Mouse (Mus musculus): ENCODE measurements at regions not wholly inside any gene's neighbourhood (a gene's known extent, or its start where the extent isn't known, plus 50 kb on each side); places are given as distances from the start of the nearest gene placed in this dataset.

DNA sequence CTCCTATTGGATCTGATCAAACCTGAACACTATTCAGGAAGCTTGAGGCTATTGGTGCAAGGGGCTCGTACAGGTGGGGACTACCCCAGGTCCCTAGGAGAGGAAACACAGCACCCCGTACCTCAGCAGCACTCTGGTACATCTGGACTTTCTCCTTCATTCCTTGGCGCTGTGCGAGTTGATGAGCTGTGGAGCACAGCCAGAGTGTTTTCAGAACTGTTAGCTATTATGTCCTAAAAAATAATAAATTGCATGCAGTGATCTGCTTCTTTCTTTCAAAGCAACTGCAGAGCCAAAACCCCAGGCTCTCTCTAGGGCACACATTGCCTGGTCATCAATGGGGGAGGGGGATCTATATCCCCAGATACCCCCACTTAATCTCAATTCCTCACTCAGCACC, 122.6 kb downstream of the Gm12728 start:
- DNase-seq (ENCODE audit: low spot score in 2 of 2) = no peak

DNA sequence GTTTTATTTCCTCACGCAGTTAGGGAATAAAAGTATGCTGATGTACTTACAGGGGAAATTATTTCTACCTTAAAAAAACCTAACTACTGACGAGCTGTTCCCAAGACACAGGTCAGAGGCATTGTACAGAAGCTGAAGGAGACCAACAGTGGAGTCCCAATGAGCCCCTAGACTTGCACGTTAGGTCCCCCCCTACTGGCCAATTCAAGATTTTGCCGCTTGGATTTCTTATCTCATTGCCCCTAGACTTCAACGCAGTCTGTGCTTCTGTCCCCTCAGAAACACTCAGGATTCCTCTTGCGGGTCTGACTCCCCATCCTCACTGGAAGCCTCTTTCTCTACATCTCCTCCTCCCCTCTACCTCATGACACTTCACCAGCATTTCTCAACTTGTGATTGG, 125.3 kb downstream of the Gm12728 start:
- DNase-seq (ENCODE audit: low spot score in 2 of 2) = peak in 1 of 2 experiments; percentile 11

DNA sequence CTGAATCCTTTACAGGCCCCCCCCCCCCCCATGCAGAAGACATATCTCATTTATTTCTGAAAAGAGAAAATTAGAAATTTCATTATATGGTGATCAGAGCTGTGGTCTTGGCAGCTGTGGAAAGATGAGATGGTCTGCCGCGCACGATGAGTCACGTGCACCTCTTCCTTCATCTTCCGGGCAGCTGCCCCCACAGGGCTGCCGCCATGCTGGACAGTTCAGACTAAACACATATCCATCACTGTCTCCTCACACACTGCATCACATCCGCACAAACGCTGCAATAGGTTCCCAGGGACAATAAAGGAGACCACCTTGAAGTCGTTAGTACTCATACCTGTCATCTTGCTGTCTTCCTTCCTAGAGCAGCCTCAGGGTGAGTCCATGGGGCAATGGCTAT, 126.6 kb downstream of the Gm12728 start:
- DNase-seq (ENCODE audit: low spot score in 2 of 2) = no peak

DNA sequence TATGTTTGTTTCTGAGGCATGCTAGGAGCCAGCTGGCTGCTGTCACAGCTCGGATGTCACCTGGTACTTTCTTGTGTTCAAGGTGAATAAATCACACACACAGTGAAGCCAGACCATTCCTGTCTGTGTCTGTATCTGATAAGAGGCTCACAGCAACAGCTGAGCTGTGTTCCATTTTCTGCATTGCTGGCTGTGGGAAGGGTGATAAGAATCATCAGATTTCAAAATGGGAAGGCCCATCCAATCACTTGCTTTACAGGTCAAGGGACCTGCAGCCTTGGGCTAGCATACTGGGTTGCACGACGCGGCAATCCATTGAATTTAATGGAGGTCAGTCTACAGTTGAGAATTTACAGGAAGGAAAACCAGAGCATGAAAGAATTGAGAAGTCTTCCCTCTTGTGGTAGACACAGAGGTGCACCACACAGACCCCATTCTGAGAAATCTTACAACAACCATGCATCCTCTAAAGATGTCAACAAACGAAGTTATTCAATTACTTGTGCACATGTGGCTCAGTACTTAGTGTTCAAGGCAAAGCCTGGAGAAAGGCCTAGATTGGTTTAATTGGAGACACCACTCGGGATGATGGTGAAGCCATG, 135.2 kb downstream of the Gm12728 start:
- no peak for DNase-seq (ENCODE audit: low spot score in 2 of 2)

DNA sequence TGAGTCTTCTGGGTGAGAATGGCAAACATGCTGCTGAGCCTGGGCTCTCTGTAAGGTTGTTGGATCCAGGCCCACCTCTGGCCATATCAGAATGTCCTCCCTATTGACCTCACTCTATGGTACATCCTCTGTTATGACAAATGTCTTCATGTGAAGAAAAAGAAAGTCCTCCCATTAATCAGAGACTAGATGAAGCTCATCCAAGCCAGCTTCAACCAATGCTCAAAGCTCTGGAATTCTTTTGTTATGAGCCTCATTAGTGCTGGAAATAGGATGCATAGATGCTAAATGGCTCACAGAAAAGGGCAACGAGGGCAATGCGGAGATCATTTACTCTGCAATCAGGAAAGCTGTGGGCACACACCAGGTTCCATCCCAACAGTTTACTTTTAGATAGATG, 135.8 kb downstream of the Gm12728 start:
- no peak for DNase-seq (ENCODE audit: low spot score in 2 of 2)

DNA sequence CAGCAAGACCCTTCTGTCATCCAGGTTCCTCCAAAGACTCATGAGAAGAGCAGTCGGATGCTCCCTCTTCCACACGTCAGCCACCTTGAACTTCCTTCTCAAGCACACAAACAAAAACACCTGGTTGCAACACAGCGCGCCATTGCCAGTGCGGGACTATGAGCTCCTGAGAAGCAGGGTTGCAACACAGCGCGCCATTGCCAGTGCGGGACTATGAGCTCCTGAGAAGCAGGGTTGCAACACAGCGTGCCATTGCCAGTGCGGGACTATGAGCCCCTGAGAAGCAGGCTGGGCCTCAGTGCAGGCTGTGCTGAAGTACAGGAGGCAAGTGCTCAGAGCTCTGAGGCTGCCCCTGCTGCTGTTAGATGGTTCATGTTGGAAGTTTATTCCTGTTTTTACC, 140.0 kb downstream of the Gm12728 start:
- no peak for DNase-seq (ENCODE audit: low spot score in 2 of 2)

DNA sequence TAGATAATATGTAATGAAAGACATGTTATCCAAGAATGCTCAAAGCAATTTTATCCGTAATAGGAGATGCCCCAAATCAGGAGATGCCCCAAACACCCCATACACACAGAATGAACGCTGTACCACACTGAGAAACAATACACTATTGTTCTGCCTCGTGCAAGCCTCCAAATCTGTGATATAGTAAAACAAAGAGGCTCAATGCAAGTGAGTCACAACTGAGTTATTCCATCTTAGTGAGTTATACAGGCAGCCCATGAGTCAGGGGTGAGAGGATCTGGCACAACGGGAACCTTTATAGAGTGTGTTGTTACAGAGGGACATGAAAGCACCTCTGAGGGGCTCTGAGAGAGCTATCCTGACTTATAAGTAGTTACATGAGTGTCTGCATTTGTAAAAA, 145.3 kb downstream of the Gm12728 start:
- DNase-seq (ENCODE audit: low spot score in 2 of 2) = no peak

DNA sequence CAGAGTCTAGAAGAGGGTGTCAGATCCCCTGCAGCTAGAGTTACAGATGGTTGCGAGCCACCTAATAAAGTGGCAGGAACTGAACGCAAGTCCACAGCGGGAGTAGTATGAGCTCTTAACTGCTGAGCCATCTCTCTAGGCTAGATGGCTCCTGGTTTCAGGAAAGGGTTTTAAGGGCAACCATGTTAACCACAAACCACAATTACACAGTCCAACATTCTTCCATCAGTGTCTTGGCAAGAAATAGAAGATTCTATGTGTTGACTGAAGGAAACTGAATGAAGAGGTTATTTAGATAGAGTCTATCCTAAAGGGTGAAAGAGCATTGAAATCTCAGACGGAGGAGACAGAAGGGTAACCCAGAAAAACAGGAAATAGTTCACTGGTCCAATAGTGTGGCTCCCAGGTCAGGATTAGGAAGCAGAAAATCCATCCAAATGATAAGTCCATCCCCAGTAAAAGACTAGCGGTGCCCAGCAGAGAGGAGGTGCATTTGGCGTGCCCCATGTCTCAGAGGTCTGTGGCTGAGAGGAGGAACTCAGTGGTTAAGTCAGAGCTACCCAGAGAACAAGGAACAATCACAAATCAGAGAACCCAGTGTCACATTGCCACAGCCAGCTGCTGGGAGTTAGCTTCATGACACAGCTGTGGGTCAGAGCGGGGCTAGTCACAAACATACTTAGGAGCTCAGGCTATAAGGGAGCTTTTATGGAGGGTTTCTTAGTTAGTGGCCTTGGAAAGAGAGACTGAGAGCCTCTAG, 147.3 kb downstream of the Gm12728 start:
- DNase-seq (ENCODE audit: low spot score in 2 of 2) = no peak

DNA sequence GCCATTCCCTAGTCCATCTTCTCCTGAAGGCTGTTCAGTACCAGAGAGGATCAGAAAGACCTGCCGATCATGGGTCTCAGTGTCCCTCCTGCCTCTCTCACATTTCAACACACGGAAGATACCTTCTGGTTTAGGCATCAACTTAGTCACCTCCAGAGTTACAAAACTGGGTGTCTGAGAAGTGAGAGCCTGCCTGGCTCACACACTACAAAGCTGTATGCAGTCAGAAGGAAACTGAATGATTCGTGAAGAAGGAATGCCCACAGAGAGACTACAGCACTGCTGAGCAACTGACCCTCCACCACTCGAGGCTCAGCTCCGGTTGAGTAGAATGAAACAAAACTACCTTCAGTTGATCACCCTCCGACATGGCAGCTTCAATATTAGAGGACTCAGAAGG, 147.9 kb downstream of the Gm12728 start:
- DNase-seq (ENCODE audit: low spot score in 2 of 2) = no peak

DNA sequence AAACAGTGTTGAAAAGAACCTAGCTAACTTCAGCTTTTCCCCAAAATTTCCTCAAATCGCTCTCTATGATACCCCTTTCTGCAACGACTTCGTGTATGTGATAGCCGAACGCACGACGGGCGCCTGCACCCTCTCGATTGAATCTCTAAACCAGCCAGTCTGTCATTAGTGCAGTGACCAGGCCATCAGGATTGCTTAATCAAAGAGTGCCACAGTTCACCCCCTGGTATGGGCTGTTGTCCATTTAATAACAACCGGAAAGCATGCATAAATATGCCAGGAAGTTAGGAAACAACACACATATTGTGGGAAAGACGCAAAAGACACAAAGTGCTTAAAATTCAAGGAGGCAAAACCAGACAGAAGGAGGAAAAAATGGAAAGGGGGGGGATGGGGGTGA, 149.2 kb downstream of the Gm12728 start:
- DNase-seq (ENCODE audit: low spot score in 2 of 2) = no peak

DNA sequence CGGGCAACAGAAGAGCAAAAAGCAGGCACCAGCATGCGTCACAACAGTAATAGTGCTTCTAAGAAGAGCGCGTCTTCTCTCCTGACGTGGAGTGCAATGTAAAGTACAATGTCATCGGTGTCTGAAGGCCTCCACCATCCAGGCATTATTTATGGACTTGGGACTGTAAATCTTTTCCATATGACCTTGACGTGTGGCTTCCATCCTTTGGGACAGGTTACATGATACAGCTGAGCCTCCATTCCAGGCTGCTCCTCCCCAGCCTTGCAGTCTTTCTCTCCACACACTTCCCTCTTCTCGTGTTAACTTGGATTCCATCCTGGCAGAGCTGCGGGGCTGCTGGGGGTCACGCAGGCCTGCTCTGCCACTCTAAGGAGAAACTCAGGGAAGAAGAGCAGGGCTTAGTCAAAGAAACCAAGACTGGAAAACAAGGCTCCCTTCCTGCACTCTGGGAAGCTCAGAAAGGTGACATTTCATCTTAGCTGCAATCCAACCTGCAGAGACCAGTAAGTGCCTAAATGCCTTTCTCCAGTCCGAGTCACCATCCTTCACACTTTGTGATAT, 150.0 kb downstream of the Gm12728 start:
- no peak for DNase-seq (ENCODE audit: low spot score in 2 of 2)

DNA sequence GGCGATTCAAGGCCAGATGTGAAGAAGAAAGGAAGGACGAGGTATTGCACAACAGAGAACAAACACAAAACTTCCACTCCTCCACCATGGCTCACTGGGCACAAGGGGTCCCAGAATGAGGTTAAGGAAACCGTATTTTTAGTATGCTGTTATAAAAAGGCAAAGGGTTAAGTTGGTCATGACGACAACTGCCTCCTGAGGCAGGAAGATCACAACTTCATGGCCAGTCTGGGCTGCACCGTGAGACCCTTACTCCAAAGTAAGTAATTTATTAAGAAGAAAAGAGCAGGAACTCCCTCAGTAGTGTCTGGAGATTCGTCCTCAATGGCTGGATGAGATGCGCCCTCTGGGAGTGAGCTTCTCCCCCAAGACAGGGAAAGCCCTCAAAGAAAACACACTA, 151.2 kb downstream of the Gm12728 start:
- no peak for DNase-seq (ENCODE audit: low spot score in 2 of 2)

DNA sequence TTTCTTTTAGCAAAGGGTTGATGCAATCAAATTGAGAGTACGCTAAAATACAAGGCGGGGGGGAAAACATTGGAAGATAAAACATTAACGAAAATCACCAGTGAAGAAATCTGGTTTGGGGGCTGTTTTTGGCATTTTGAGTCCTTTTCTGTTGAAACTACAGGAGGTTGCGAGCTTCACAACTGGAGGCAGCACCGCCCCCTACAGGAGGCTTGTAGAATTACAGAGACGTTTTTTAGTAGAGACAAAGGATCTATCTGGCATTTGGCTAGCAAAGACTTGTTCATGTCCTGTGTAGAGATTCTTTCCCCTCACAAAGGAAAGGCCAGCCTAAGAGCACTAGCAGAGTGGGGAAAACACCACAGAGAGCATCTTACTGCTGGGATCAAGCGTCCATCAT, 152.1 kb downstream of the Gm12728 start:
- peak in 1 of 2 experiments; percentile 20 for DNase-seq (ENCODE audit: low spot score in 2 of 2)

DNA sequence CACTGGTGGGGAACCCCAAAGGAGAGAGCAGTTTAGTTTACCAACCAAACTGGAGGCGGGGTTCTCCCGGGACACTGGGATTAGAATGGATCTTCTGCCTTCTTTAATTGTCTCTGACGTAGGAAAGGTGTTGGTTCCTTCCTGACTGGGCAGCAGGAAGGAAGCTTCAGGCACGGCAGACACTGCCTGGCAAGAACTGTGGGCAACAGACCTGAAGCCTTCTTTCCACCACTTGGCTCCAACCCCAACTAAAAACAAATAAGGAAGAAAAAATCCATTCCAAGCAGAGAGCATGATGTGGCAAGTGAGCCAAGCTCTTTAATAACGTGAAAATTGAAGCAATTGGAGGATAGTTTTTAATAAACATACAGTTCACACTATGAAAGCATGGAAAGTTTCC, 155.3 kb downstream of the Gm12728 start:
- DNase-seq (ENCODE audit: low spot score in 2 of 2) = no peak

DNA sequence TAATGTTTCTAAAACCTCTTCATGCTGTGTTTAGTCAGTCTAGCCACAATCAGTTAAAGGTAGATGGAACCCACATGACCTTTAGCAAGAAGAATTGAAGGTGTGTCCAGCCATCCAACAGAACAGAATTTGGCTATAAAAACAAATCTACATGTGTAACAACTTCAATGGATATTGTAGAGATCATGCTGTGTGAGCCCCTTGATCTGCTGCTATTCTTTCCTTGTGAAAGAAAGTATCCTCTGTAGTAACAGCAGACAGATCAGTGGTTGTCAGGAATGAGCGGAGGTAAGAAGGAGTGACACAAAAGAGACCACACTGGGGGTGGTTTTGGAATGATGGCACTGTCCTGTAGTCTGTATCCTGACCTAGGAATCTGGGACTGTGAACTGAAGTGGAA, 156.3 kb downstream of the Gm12728 start:
- DNase-seq (ENCODE audit: low spot score in 2 of 2) = no peak

DNA sequence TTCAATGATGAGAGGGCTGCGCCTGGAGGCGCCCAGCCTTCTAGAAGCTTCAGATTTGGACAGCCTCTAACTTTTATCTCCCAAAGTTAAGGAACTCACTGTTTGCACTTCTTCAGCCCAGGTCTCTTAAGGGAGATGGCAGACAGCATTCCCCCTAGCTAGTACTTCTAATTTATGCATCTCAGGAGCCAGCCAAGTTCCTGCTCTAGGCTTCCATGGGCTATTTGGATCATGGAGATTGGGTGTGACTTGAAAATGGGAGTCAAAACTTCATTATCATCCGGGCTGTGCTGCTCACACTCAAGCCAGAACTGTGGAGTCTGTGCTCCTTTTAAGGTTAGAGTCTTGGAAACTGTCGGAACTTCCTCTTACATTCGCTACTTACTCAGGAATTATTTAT, 158.7 kb downstream of the Gm12728 start:
- DNase-seq (ENCODE audit: low spot score in 2 of 2) = no peak

DNA sequence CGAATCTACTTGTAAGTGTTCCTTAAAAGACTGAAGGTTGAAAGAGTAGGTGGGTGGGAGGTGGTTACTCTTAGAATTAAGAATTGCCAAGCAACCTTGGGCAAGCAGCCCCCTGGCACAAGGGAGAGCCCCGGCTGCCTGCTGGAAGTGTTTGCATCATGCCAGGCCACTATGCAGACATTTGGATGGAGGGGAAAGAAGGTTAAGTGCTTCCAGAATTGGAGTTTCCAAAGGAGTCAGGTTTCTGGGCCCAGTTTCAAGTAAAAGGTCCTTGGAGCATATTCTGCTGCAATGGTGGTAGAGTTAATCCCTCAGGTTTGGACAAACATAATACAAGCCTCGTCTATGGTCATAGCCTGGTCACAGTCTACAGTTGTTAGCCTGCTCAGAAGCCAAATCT, 162.7 kb downstream of the Gm12728 start:
- DNase-seq (ENCODE audit: low spot score in 2 of 2) = no peak

DNA sequence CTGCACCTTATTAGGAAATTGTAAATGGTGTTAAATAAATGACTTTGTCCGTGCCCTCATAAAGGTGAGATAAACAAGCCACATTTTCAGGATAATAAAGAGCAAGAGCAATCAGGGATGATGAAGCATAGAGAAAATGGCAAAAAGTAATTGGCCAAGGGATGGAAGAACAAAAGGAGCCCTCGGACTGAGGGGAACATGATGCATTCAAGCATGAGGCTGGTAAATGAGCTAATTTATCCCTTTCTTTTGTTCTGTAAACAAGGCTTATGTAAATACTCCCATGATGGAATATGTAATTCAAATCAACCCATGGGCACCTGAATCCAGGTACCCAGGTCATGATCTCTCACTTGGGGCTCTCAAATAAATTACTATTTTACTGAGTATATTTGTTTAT, 166.8 kb downstream of the Gm12728 start:
- no peak for DNase-seq (ENCODE audit: low spot score in 2 of 2)

DNA sequence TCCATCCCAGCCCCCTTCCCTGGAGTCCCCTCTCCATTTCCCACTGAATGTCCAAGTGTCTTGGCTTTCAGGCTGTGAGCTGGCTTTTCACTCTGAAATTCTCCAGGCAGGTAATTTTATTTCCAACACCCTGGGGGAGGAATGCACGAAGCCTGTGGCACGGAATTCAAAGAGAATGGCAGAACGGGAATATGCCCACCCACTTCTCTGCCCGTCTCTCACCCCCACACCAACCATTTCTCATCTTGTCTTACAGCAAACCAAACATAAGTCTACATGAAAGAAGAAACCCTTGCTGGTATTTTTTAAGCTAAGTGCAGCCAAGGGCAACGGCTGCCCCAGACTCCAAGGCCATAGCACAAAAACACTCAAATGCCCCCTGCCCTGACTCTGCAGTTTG, 168.7 kb downstream of the Gm12728 start:
- no peak for DNase-seq (ENCODE audit: low spot score in 2 of 2)

DNA sequence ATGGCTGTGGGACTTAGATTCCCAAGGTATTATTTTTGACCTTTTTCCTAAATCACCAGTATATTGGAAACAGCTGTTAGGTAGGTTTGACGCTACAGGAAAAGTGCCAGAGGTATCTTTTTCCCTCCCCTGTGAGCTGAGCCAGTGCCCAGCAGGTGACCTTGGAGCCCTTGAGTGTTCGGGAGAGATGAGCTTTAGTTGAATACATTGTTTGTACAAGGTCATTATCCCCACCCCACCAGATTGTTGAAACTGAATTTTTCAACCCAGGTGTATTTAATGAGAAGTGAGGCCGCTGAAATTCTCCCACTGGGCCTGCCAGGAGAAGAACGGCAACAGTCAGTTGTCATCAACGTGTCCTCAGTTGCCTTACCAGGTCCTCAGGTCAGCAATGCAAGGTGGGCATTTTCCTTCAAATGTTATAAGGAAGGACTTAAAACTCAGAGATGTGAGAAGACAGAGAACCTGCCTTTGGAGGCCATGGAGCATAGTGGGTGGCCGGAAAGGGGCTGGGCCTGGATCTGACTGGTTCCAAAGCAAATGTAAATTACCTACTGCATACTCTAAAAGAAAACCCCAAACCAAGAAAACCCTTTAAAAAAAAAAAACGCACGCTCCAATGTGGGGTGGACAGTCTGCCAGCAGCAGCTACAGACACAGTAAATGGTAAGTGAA, 172.2 kb downstream of the Gm12728 start:
- DNase-seq (ENCODE audit: low spot score in 2 of 2) = no peak

DNA sequence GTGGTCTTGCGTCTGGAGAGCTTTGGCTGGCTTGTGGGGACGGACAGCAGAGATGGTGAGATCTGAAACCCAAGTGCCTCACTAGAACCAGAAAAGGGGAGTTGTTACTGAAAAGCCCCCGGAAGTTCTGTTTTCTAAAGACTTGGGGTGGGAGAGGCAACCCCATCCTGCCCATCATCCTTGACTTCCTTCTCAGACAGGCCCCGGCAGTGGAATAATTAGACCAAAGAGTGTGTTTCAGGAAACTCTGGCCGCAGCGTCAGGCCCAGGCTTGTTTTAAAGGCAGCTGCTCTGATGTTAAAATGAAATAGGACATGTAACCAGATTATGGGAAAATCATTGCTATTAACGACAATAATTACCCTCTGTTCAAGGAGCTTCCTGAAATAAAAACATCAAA, 172.9 kb downstream of the Gm12728 start:
- DNase-seq (ENCODE audit: low spot score in 2 of 2) = no peak

DNA sequence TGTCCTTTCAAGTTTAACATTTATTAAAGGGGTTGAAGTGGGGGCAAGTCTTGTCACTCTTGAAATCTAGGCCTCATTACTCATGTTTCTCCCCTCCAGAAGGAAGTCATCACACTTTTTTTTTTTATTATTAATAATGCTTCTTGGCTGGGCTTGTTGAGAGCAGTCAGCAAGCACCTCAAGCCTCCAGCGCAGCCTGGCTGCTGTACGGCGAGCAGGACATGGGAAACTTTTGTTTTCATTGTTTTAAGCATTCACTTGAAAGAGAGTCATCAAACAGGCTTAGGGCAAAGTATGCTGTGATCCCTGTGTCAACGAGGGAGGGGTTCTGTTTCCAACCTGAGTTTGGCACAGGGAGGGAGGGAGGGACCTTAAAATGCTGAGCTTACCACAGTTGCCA, 178.7 kb downstream of the Gm12728 start:
- no peak for DNase-seq (ENCODE audit: low spot score in 2 of 2)

DNA sequence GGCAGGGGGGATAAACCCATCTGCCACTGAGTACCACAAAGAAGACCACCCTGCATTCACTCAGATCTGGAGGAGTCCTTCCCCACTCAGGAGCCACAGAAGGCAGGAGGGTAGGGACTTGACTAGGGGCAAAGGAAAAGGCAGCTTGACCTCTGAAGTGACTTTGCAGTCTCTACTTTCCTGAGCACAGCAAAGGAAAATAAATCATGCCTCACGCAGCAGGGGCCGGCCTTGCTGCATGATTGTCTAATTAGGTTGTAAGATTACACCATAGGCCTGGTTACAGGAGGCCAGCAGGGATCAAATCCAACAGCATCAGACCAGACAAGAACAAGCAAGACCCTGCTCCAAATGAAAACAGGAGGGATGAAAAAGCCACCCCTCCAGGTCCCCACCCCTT, 180.0 kb downstream of the Gm12728 start:
- DNase-seq (ENCODE audit: low spot score in 2 of 2) = no peak

All from frontal cortex, postnatal 25 days (tissue).